Mouse (Mus musculus) G1E (cell line): Measurements from ENCODE around the gene Gm19345. TPM values are rescaled to one million over a fixed set of nuclear protein-coding genes. Genes with fewer than 3 reads are reported as not detected.

Source experiments
- ATAC-seq: 2 replicates; pipeline ENCODE4 v1.8.0; 2016; ENCODE audit warnings: mild to moderate bottlenecking; ENCODE audit not compliant: insufficient number of reproducible peaks, poor library complexity, low FRiP score, severe bottlenecking; ENCODE audit errors: extremely low read depth
- DNase-seq: peaks from one replicate; pipeline ENCODE4 v3.0.0; 2012; ENCODE audit warnings: low spot score
- H3K27me3 ChIP-seq: 2 replicates; pipeline ENCODE4 v1.6.1; 2012; ENCODE audit warnings: mild to moderate bottlenecking, low read length, inconsistent platforms; ENCODE audit not compliant: insufficient read depth
- H3K36me3 ChIP-seq: replicated peaks from 2 replicates; pipeline ENCODE3; 2012; ENCODE audit warnings: mild to moderate bottlenecking, inconsistent platforms
- H3K4me1 ChIP-seq: 2 replicates; pipeline ENCODE4 v1.6.1; 2012; ENCODE audit warnings: low read depth, low read length, inconsistent platforms, mixed read lengths; ENCODE audit not compliant: insufficient read depth
- H3K4me3 ChIP-seq: 2 replicates; pipeline ENCODE4 v1.5.1; 2012; ENCODE audit warnings: low read depth, mild to moderate bottlenecking, inconsistent platforms, low read length, moderate library complexity, mixed read lengths
- H3K9me3 ChIP-seq: replicated peaks from 2 replicates; pipeline ENCODE4 v1.6.1; 2012; ENCODE audit warnings: inconsistent platforms
- CTCF ChIP-seq: IDR thresholded peaks from 2 replicates; pipeline ENCODE4 v1.5.1; 2012; ENCODE audit warnings: low read depth, low read length, inconsistent platforms, mixed read lengths
- GATA1 ChIP-seq: IDR thresholded peaks from 2 replicates; pipeline ENCODE4 v1.6.1; 2012; ENCODE audit warnings: borderline replicate concordance, low read length, inconsistent platforms, mixed read lengths
- GATA2 ChIP-seq: IDR thresholded peaks from 2 replicates; pipeline ENCODE4 v1.6.1; 2012; ENCODE audit warnings: low read depth, low read length, inconsistent platforms, borderline replicate concordance
- POLR2AphosphoS5 ChIP-seq: IDR thresholded peaks from 2 replicates; pipeline ENCODE4 v1.6.1; 2012; ENCODE audit warnings: low read depth, low read length, inconsistent platforms; ENCODE audit not compliant: insufficient replicate concordance
- TAL1 ChIP-seq: conservative IDR thresholded peaks from 2 replicates; pipeline ENCODE4 v1.6.1; 2012; ENCODE audit warnings: low read depth, low read length, inconsistent platforms, mixed read lengths
- polyA plus RNA-seq: library from polyadenylated mRNA; stranded (reverse); fragments of >175 nt; gene quantifications from 2 replicates; pipeline ENCODE4 v1.2.3, GENCODE M21; 2012
- total RNA-seq, 2 experiments: library from RNA; stranded (forward) in 1 of 2; stranded (reverse) in 1 of 2; fragments of 200-1000 nt in 1 of 2; fragments of >200 nt in 1 of 2; fragmentation: Nextera tagmentation in 1 of 2; gene quantifications; 2 replicates each; pipeline ENCODE4 v1.2.3; 2014 to 2017

The Gm19345 gene
- total and polyA plus RNA-seq, 3 experiments, result not detected

GRCm38 (mm10) chr7:19813579-19814122, 38.2 kb upstream of the Gm19345 start:
- H3K4me1 ChIP-seq, result peaks cover 58% of the 10 kb centered on the region
- no peaks in the 10 kb centered on the region for H3K36me3 ChIP-seq
- TF ChIP-seq TAL1 (no peak), POLR2AphosphoS5 (no peak), GATA1 (no peak)
- ATAC-seq, result peak; percentile 55
- H3K9me3 ChIP-seq, result no peaks in the 10 kb centered on the region
- H3K4me3 ChIP-seq, result no peak overlapping the region
- peak; percentile 50 for DNase-seq
- H3K27me3 ChIP-seq, result peaks cover 25% of the 10 kb centered on the region

GRCm38 (mm10) chr7:19815296-19816223, 36.2 kb upstream of the Gm19345 start:
- H3K27me3 ChIP-seq, result peaks cover 16% of the 10 kb centered on the region
- H3K36me3 ChIP-seq, result no peaks in the 10 kb centered on the region
- peaks cover 67% of the 10 kb centered on the region for H3K4me1 ChIP-seq
- DNase-seq (no peak), ATAC-seq (no peak)
- TF ChIP-seq GATA1 (no peak), CTCF (no peak), TAL1 (no peak), POLR2AphosphoS5 (no peak), GATA2 (no peak)
- no peaks in the 10 kb centered on the region for H3K9me3 ChIP-seq
- peak overlapping the region; percentile 70 for H3K4me3 ChIP-seq

- TF ChIP-seq GATA2, result no peak
- TF ChIP-seq GATA1, result no peak
- TF ChIP-seq CTCF, result no peak
- no peak for TF ChIP-seq POLR2AphosphoS5
- TF ChIP-seq TAL1, result no peak
- H3K36me3 ChIP-seq, result no peaks in the 10 kb centered on the region
- ATAC-seq, result peak; percentile 73
- DNase-seq, result peak; percentile 80
- peak overlapping the region; percentile 70 for H3K4me3 ChIP-seq
- H3K27me3 ChIP-seq, result peaks cover 18% of the 10 kb centered on the region
- no peaks in the 10 kb centered on the region for H3K9me3 ChIP-seq
- H3K4me1 ChIP-seq, result peaks cover 64% of the 10 kb centered on the region
Observed at GRCm38 (mm10) chr7:19816224-19816771, 35.5 kb upstream of the Gm19345 start.

GRCm38 (mm10) chr7:19817382-19818105, 34.3 kb upstream of the Gm19345 start:
- peaks cover 29% of the 10 kb centered on the region for H3K27me3 ChIP-seq
- DNase-seq (no peak), ATAC-seq (peak; percentile 19; the same call in 1 of the 2 replicates)
- TF ChIP-seq GATA1, result no peak
- TF ChIP-seq POLR2AphosphoS5, result no peak
- no peak for TF ChIP-seq TAL1
- TF ChIP-seq CTCF, result no peak
- TF ChIP-seq GATA2, result no peak
- peak overlapping the region; percentile 60; the same call in 1 of the 2 replicates for H3K4me3 ChIP-seq
- peaks cover 67% of the 10 kb centered on the region for H3K4me1 ChIP-seq
- no peaks in the 10 kb centered on the region for H3K9me3 ChIP-seq
- no peaks in the 10 kb centered on the region for H3K36me3 ChIP-seq

GRCm38 (mm10) chr7:19818440-19818839, 33.4 kb upstream of the Gm19345 start:
- ATAC-seq (no peak), DNase-seq (no peak)
- TF ChIP-seq CTCF (no peak), TAL1 (no peak), GATA2 (no peak), GATA1 (no peak), POLR2AphosphoS5 (no peak)
- no peaks in the 10 kb centered on the region for H3K9me3 ChIP-seq
- peaks cover 70% of the 10 kb centered on the region for H3K4me1 ChIP-seq
- peaks cover 36% of the 10 kb centered on the region for H3K27me3 ChIP-seq
- H3K36me3 ChIP-seq, result no peaks in the 10 kb centered on the region
- no peak overlapping the region for H3K4me3 ChIP-seq

GRCm38 (mm10) chr7:19818875-19819274, 32.9 kb upstream of the Gm19345 start:
- H3K9me3 ChIP-seq, result no peaks in the 10 kb centered on the region
- peaks cover 41% of the 10 kb centered on the region for H3K27me3 ChIP-seq
- H3K4me3 ChIP-seq, result no peak overlapping the region
- no peaks in the 10 kb centered on the region for H3K36me3 ChIP-seq
- DNase-seq (no peak), ATAC-seq (no peak)
- H3K4me1 ChIP-seq, result peaks cover 70% of the 10 kb centered on the region
- TF ChIP-seq GATA1 (no peak), POLR2AphosphoS5 (no peak), TAL1 (no peak), GATA2 (no peak), CTCF (no peak)
